Mouse (Mus musculus): ENCODE measurements around the gene Srsf2.

Srsf2 gene

DNA sequence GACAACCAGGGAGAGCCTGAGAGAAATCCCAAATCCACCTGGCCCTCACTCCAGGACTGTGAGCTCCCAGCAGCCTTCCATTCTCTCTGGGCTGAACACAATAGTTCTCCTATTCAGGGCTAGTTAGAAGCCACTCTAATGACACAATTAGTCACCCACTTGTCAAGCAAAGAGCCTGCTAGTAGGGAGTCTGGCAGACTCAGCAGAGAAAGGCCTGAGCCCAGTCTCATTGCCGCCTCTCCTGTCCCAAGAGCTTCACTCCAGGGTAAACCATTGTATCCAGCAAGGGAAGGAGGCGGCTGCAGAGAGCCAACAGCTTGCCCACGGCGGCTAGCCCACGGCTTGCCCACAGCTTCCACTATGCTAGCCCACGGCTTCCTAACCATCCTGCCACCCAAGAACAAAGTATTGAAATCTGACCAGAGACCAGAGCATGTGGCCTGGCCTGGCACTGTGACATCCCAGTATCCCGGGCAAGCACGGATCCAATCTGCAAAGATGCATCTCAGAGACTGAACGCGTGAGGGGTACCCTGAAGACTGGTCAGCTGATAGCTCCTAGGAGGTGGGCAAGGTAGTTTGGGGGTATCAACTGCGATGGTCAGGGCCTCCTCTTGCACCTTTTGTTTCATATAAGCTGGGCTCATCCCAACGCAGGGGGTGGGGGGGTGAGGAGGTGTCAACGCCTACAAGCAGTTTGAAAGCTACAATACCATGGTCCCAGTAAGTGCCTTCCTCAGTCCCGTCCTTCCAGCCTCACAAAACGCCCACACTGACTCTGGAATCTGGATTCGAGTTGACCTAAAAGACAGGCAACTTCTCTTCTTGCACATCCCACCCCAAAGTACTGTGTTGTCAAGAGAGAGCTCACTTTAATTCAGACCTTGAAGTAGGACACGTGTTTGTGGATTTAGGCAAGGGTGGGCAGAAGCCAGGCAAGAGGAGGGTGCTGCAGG is 26.1 kb downstream of the Srsf2 start:
- CTCF ChIA-PET = interaction anchor here in 3 of 4 experiments (0.5 to 1.9 kb wide), 8 partner anchors 12 to 231 kb away, joined by 3 to 15 read pairs (median 6); partner anchors contain the start of genes Jmjd6 (in 1 of the 3) and Mettl23 (in 1 of the 3)
- POLR2A ChIA-PET = interaction anchor here in 3 of 4 experiments (0.5 to 8.6 kb wide), 31 partner anchors 9 to 211 kb away, joined by 3 to 66 read pairs (median 4); partner anchors contain the start of genes Mfsd11 (in 3 of the 3), Srsf2 (in 3 of the 3), Jmjd6 (in 2 of the 3) and Mettl23 (in 2 of the 3)

DNA sequence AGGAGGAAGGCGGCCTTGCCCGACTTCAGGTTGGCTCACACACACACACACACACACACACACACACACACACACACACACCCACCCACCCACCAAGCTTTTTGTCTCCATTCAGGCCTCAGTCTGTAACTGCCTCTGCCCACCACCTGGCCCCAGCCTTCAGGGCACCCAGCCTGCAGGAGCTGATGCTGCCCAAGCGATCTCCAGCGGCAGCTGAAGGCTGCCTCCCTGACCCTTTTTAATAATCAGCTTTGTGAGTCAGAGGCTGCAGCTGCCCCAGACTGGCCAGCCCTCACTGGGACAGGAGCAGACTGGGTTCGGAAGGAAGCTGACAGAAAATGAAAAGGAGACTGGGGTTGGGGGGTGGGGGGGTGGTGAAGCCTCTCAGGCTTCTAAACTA is 27.7 kb downstream of the Srsf2 start:
- CTCF ChIA-PET = interaction anchor here in 3 of 4 experiments (0.6 to 1.1 kb wide), 7 partner anchors 11 to 529 kb away, joined by 3 to 10 read pairs (median 3); no protein-coding TSS in a partner anchor
- POLR2A ChIA-PET = interaction anchor here in 3 of 4 experiments (0.7 to 8.6 kb wide), 7 partner anchors 9 to 29 kb away, joined by 3 to 66 read pairs (median 5); partner anchors contain the start of genes Jmjd6 (in 1 of the 3), Mettl23 (in 1 of the 3), Mfsd11 (in 1 of the 3) and Srsf2 (in 1 of the 3)

DNA sequence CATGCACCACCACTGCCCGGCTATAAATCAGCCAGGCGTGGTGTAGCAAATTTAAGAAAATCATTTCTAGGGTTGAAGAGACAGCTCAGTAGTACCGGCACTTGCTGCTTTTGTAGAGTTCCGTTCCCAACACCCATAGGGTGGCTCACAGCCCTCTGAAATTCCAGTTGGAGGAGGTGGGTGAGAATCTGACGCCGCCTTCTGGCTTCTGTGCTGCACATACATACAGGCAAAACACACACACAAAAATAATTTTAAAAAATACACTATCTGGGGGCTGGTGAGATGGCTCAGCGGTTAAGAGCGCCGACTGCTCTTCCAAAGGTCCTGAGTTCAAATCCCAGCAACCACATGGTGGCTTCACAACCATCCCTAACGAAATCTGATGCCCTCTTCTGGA is 29.0 kb downstream of the Srsf2 start:
- POLR2A ChIA-PET = interaction anchor here in 1 of 4 experiments (1.2 to 8.6 kb wide), 4 partner anchors 10 to 30 kb away, joined by 4 to 53 read pairs (median 6); partner anchors contain the start of genes Jmjd6, Mettl23, Mfsd11 and Srsf2

DNA sequence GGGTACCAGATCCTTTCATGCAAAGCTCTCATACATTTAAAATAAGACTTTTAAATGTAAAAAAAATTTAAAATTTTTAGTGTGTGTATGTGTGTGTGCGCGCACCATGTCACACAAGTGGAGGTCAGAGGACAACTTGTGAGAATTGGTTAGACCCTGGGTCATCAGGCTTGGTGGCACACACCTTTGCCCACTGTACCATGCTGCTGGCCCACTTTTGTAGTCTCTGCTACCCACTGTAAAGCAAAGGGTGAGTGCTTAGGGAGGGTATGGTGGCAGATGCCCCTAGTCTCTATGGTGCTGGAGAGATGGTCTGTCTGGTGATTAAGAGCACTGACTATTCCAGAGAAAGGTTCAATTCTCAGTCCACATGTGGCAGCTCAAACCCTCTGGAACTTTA is 29.6 kb downstream of the Srsf2 start:
- CTCF ChIA-PET = interaction anchor here in 2 of 4 experiments (0.7 to 1.0 kb wide), 2 partner anchors 9 to 1501 kb away, joined by 3 to 4 read pairs; no protein-coding TSS in a partner anchor
- POLR2A ChIA-PET = interaction anchor here in 1 of 4 experiments (1.5 to 8.6 kb wide), 3 partner anchors 10 to 31 kb away, joined by 4 to 53 read pairs (median 9); partner anchors contain the start of genes Jmjd6, Mettl23, Mfsd11 and Srsf2

More for the DNA sequence above, 29.0 kb downstream of the Srsf2 start:
- CTCF ChIA-PET = interaction anchor here in 1 of 4 experiments (0.8 kb wide), 1 partner anchor 19 kb away, joined by 3 read pairs; the partner anchor contains the start of gene Mettl23

DNA sequence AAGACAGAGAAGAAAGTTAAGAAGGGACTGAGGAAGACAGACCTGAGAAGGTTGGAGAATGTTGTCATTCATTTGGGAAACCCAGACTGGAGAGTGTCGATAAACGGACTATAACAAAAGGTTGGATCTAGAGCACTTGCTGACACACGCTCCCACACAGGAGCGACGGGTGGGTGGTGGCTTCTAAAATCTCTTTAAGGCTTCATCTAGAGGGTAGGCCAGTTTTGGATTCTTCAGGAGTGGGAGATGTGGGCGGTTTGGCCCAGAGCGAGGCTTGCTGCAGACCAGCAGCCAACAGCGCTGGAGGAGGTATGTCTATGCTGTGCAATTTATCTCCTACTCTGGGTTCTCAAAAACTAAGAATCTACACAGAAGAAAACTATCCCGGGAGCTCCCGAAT is 30.3 kb downstream of the Srsf2 start:
- POLR2A ChIA-PET = interaction anchor here in 1 of 4 experiments (1.3 to 1.8 kb wide), 3 partner anchors 9 to 20 kb away, joined by 4 to 9 read pairs (median 5); partner anchors contain the start of genes Jmjd6 and Mettl23
- CTCF ChIA-PET = interaction anchor here in 1 of 4 experiments (1.0 kb wide), 1 partner anchor 8 kb away, joined by 3 read pairs; no protein-coding TSS in a partner anchor

DNA sequence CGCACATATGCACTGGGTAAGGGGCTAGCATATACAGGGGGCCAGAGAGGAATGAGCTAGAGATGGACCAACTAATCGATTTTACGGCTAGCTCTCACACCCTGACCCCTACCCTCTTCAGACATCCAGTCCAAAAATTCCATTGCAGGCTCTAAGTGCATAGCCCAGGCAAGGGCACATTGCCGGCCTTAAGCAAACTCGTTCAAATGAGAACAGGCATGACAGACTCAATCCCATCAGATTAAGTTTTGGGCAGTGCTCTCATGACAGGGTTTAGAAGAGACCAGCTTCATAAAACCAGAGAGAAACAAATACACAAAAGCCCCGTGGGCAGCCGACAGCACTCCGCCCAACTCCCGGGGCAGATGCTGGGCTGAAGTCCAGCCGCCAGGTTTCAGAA is 30.7 kb downstream of the Srsf2 start:
- CTCF ChIA-PET = no interaction called here
- POLR2A ChIA-PET = interaction anchor here in 2 of 4 experiments (1.0 to 1.5 kb wide), 3 partner anchors 13 to 21 kb away, joined by 3 to 5 read pairs (median 4); partner anchors contain the start of genes Jmjd6 (in 1 of the 2) and Mettl23 (in 1 of the 2)

DNA sequence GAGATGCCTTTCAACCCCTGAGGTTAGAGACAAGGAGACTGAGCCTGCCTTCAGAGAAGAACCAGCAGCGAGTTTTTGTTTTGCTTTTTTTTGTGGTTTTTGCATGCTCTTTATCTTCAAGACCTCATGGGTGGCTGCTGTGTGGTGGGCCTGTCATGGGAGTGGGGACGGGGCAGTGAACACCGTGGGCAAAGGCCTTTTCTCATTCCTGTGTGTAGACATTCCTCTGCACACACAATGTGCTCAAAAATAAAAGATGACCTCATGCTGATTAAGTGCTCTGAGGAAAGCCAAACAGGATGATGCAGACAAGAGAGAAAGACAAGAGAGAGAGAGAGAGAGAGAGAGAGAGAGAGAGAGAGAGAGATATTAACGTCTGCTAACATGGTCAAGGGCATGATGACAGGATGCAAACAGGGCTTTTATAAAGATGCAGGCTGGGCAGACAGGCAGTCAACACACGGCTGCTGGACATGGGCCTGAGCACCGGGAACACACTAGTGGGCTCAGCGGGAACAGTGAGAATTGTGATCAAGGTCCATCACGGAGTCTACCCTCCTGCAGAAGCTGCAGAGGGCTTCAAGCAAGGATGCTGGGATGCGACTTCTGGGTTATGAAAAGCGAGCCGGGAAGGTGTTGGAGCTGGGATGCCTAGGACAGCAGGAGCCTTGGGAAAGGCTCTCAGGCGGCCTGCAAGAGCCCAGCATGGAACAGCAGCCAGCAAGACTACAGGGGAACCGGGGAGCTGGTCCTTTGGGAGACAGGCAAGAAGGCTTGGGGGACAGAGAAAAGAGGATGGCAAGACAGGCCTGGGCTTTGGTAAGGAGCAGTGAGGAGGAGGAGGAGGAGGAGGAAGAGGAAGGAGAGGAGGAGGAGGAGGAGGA is 31.6 kb downstream of the Srsf2 start:
- CTCF ChIA-PET = no interaction called here

DNA sequence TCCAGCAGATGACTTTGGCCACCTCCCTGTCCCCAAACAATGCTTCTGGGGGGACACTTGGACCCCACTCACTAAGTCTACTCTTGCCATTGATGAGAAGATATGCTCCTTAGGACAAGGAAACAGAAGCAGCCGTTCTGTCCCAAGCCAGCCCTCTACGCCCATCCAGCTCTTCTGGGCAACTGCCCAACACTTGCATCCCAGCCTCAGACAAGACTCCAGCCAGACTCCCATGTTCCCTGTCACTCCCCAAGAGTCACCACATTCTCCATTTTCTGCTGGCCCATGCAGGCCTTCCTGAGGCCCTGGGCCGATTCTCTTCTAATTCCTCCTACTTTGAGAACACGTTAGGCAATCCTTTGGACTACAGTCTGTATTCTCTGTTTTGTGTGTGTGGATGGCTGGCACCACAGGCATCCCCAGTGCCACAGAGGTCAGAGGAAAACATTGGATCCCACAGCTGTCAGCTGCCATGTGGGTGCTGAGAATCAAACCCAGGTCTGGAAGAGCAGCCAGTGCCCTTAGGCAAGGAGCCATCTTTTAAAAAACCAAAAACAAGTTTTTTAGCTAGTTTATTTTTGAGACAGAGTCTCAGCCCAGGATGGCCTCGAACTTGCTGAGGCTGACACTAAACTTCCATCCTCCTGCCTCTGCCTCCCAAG is 32.8 kb downstream of the Srsf2 start:
- CTCF ChIA-PET = interaction anchor here in 1 of 4 experiments (0.6 to 1.4 kb wide), 2 partner anchors 12 to 130 kb away, joined by 3 to 6 read pairs; no protein-coding TSS in a partner anchor
- POLR2A ChIA-PET = interaction anchor here in 3 of 4 experiments (0.5 to 1.6 kb wide), 8 partner anchors 8 to 311 kb away, joined by 3 to 4 read pairs (median 3); partner anchors contain the start of genes Mfsd11 (in 1 of the 3), Mxra7 (in 1 of the 3) and Srsf2 (in 1 of the 3)

More for the DNA sequence above, 31.6 kb downstream of the Srsf2 start:
- POLR2A ChIA-PET = interaction anchor here in 3 of 4 experiments (0.6 to 1.6 kb wide), 7 partner anchors 11 to 543 kb away, joined by 3 to 5 read pairs (median 3); no protein-coding TSS in a partner anchor

DNA sequence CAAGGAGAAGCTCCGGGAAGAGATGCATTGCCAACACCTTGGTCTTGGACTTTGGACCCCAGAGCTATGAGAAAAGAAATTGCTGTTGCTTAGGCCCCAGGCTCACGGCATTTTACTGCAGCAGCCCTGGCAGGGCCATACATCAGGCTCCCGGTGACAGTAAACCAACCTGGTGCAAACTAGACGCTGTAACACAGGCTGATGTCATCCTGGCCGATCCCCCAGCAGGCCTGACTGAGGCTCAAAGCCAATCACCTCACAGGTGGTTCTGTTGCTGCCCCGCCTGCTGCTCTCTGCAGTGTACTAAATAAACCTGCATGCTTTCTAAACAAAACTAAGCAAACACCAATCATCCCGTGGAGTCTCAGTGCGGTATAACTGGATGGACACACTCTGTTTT is 34.2 kb downstream of the Srsf2 start:
- CTCF ChIA-PET = interaction anchor here in 2 of 4 experiments (1.0 to 1.4 kb wide), 2 partner anchors 10 to 11 kb away, joined by 3 to 6 read pairs; no protein-coding TSS in a partner anchor

DNA sequence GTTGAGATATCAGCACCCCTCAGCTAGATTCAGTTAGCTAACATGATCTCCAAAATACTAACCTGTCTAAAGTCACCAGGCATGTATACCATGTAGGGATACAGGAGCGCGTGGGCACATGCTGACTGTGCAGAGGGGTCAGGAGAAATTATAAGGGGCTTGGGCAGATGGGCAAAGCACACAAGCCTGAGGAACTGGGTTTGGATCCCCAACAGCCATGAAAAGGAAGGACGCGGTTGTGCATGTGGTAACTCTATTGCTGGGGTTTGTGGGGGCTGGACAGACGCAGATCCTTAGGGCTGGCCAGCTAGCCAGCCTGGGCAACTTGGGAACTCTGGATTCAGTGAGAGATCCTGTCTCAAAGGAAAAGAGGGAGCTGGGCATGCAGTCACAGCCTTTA is 35.3 kb downstream of the Srsf2 start:
- ChIA-PET POLR2A (interaction anchor here in 3 of 4 experiments (0.6 to 2.0 kb wide), 6 partner anchors 10 to 110 kb away, joined by 3 to 9 read pairs (median 4); partner anchors contain the start of genes Jmjd6 (in 1 of the 3), Mettl23 (in 1 of the 3), Mfsd11 (in 1 of the 3) and Mxra7 (in 1 of the 3)), CTCF (interaction anchor here in 3 of 4 experiments (0.6 to 1.7 kb wide), 3 partner anchors 10 to 319 kb away, joined by 3 to 5 read pairs (median 3); partner anchors contain the start of gene Mxra7 (in 1 of the 3))

More for the DNA sequence above, 34.2 kb downstream of the Srsf2 start:
- POLR2A ChIA-PET = interaction anchor here (0.9 to 2.0 kb wide), 6 partner anchors 9 to 145 kb away, joined by 3 to 5 read pairs (median 4); partner anchors contain the start of genes Mettl23 (in 2 of the 4), Jmjd6 (in 1 of the 4) and Mxra7 (in 1 of the 4)

DNA sequence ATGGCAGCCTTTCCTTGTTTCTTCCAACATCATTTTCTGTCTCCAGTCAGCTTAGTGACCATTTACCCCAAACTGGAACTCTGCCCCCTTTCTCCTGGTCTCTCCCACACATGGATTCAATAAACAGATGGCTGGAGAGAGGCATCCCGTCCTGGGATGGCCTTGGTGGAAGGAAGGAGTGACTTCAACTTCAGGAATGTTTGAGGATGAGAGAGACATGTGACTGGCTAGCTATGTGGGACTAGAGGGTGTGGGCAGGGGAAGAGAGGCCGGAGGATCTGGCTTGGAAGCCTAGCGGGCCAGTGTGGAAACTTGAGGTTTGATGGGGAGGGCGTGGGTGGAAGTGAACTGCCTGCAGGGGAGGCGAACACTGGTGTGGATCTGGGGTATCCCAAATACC is 36.1 kb downstream of the Srsf2 start:
- CTCF ChIA-PET = interaction anchor here in 3 of 4 experiments (0.5 to 1.7 kb wide), 5 partner anchors 8 to 263 kb away, joined by 3 to 5 read pairs (median 3); partner anchors contain the start of gene Mxra7 (in 1 of the 3)
- POLR2A ChIA-PET = interaction anchor here in 1 of 4 experiments (1.1 to 2.0 kb wide), 2 partner anchors 10 to 116 kb away, joined by 3 to 5 read pairs; partner anchors contain the start of gene Mxra7

DNA sequence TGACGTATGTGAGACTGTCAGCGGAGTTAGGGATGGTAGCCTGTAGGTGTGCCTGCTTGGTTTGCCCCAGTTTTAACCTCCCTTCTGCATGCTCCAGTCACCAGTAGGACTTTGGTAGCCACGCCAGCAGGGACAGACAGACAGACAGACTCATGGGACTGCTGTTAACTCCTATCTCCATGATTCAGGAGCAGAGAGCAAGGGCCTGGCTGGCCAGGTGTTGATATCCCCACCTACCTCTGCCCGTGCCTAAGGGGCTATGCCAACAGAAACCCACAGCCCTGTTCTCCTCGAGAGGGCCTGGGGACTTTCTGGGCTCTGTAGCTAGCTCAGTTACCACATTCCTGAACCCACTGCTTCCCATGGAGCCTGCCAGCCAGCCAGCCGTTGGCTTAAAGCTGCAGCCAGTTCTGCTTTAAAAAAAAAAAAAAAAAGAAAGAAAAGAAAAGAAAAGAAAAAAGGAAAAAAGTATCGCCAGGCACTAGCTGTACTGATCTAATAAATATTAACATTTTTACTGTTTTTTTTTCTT is 37.9 kb downstream of the Srsf2 start:
- ChIA-PET CTCF (interaction anchor here in 3 of 4 experiments (1.1 to 3.2 kb wide), 5 partner anchors 13 to 223 kb away, joined by 3 to 10 read pairs (median 3); partner anchors contain the start of gene Mxra7 (in 2 of the 3)), POLR2A (interaction anchor here in 3 of 4 experiments (0.5 to 2.3 kb wide), 12 partner anchors 9 to 1084 kb away, joined by 3 to 11 read pairs (median 5); partner anchors contain the start of genes Jmjd6 (in 1 of the 3), Mettl23 (in 1 of the 3) and Mxra7 (in 1 of the 3))

DNA sequence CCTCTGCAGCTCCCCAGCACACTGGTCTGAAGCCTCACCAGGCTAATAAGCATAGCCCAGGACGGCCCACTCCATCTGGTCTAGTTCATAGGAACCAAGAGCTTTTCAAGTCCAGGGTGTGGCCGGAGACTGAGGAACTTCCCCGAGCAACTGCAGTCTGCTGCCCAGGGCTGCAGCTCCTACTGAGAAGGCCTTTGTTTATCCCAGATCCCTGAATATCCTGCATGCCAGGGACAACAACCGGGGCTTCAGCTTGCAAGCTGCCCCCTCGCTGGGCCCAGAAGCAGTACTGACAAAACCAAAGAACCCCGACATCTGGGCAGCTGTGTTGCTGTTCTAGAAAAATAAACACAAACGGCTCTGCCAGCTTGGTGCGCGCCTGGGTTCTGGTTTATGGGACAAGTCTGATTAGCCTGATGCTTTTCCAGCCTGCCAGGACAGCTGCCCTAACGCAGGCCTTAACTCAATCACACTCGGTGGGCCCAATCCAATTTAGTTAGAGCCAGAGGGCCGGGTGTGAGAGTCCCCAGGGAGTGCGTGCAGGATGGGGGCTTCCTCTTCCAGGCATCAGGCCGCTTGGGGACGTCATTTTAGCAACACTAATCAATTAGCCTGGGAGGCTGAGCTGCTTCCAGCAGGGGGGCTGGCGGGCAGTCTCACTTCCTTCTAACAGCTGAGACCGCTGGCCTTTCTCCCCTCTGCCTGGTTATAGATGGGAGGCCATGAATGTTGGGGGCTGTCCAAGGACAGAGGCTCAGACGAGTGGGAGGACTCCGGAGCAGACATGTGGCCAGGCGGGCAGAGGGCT is 38.6 kb downstream of the Srsf2 start:
- POLR2A ChIA-PET = interaction anchor here in 3 of 4 experiments (0.5 to 2.3 kb wide), 22 partner anchors 9 to 1065 kb away, joined by 3 to 11 read pairs (median 4); partner anchors contain the start of genes Jmjd6 (in 2 of the 3), Mettl23 (in 2 of the 3), Srsf2 (in 2 of the 3) and Mfsd11 (in 1 of the 3)
- CTCF ChIA-PET = interaction anchor here (0.6 to 3.2 kb wide), 18 partner anchors 9 to 982 kb away, joined by 3 to 10 read pairs (median 3); partner anchors contain the start of genes Mxra7 (in 3 of the 4), Jmjd6 (in 1 of the 4) and Mettl23 (in 1 of the 4)

DNA sequence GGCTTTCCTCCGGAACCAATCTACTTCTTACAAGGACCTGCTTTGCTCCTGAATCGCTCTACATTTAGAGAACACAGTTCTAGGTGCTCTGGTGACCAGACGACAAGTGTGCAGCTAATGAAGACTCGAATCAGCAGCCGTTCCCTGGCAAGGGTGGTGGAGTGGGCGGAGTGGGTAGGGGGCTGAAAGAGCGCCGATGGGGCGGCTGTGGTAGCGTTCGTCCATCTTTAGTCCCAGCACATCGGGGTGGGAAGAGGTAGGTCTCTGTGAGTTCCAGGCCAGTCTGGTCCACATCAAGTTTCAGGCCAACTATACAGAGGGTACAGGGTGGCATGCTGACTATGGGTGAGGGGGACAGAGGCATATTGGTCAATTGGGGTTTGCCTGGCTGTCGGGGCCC is 39.3 kb downstream of the Srsf2 start:
- POLR2A ChIA-PET = interaction anchor here in 3 of 4 experiments (0.6 to 2.3 kb wide), 19 partner anchors 10 to 364 kb away, joined by 3 to 11 read pairs (median 4); partner anchors contain the start of genes Jmjd6 (in 2 of the 3), Mettl23 (in 2 of the 3), Srsf2 (in 2 of the 3) and Mfsd11 (in 1 of the 3)

More for the DNA sequence above, 39.3 kb downstream of the Srsf2 start:
- CTCF ChIA-PET = interaction anchor here (0.5 to 3.2 kb wide), 14 partner anchors 9 to 361 kb away, joined by 3 to 10 read pairs (median 3); partner anchors contain the start of genes Mxra7 (in 3 of the 4), Jmjd6 (in 1 of the 4) and Mettl23 (in 1 of the 4)
